Mouse (Mus musculus) limb, embryonic 15.5 days (tissue): ENCODE measurements around the gene Gm27029. TPM values are rescaled to one million over a fixed set of nuclear protein-coding genes. Genes with fewer than 3 reads are reported as not detected.
"Not testable (repeated sequence)": the region's sequence is repeated elsewhere in the genome, so short reads cannot be mapped to it uniquely, and the experiment has no call there.

Experiments
- ATAC-seq: fragments of 200-750 bp; cut with Nextera tagmentation; 2 replicates; pipeline ENCODE4 v1.8.0; 2017; ENCODE audit warnings: low read depth, moderate TSS enrichment; ENCODE audit not compliant: insufficient number of reproducible peaks, low FRiP score, low TSS enrichment
- H3K27ac ChIP-seq: fragments of 300-500 bp; sonication (generic); 2 replicates; pipeline ENCODE4 v1.5.1; 2015; ENCODE audit warnings: moderate library complexity, mild to moderate bottlenecking, inconsistent platforms
- H3K27me3 ChIP-seq: fragments of 300-500 bp; sonication (generic); 2 replicates; pipeline ENCODE4 v1.6.1; 2015; ENCODE audit warnings: inconsistent platforms
- H3K36me3 ChIP-seq: fragments of 300-500 bp; sonication (generic); 2 replicates; pipeline ENCODE4 v1.6.1; 2015; ENCODE audit warnings: inconsistent platforms
- H3K4me1 ChIP-seq: fragments of 300-500 bp; sonication (generic); 2 replicates; pipeline ENCODE4 v1.6.1; 2015; ENCODE audit warnings: inconsistent platforms
- H3K4me2 ChIP-seq: fragments of 300-500 bp; sonication (generic); 2 replicates; pipeline ENCODE4 v1.6.1; 2015; ENCODE audit warnings: mild to moderate bottlenecking, inconsistent platforms
- H3K4me3 ChIP-seq: fragments of 300-500 bp; sonication (generic); 2 replicates; pipeline ENCODE4 v1.5.1; 2015; ENCODE audit warnings: mild to moderate bottlenecking, inconsistent platforms
- H3K9ac ChIP-seq: fragments of 300-500 bp; sonication (generic); 2 replicates; pipeline ENCODE4 v1.6.1; 2015; ENCODE audit warnings: inconsistent platforms
- H3K9me3 ChIP-seq: fragments of 300-500 bp; sonication (generic); 2 replicates; pipeline ENCODE4 v1.6.1; 2016; ENCODE audit warnings: inconsistent platforms
- WGBS: fragments of 180-500 bp; shearing (Covaris S2); methylation state at CpG from one replicate; pipeline ENCODE4 v1.1.7; 2015; 5-methylcytosine and 5-hydroxymethylcytosine counted together
- polyA plus RNA-seq: library from polyadenylated mRNA; unstranded; fragments of >200 nt; fragmentation: Nextera tagmentation; extraction: Ambion mirVana; gene quantifications from 2 replicates; pipeline ENCODE4 v1.2.1, GENCODE M21; 2015

Gm27029 gene
- polyA plus RNA-seq, 1 experiment from 2014 or later = 11.8 TPM

- no peak overlapping the region for H3K9ac ChIP-seq
- H3K9me3 ChIP-seq = no peaks in the 10 kb centered on the region
- no peaks in the 10 kb centered on the region for H3K27me3 ChIP-seq
- H3K4me3 ChIP-seq = no peak overlapping the region
- H3K27ac ChIP-seq = no peak overlapping the region; the same call in 1 of the 2 replicates
- peaks cover 14% of the 10 kb centered on the region; the same call in 1 of the 2 replicates for H3K4me1 ChIP-seq
- peaks cover 32% of the 10 kb centered on the region for H3K36me3 ChIP-seq
- 57% methylated on average over 6 of the region's 6 CpGs for WGBS
- H3K4me2 ChIP-seq = no peak overlapping the region
- ATAC-seq = no peak
Observed at GRCm38 (mm10) chr11:101454702-101455101, 30.1 kb upstream of the Gm27029 start.

- no peaks in the 10 kb centered on the region for H3K27me3 ChIP-seq
- H3K9me3 ChIP-seq = no peaks in the 10 kb centered on the region
- ATAC-seq = no peak
- WGBS = 69% methylated on average over 10 of the region's 10 CpGs
- H3K36me3 ChIP-seq = peaks cover 10% of the 10 kb centered on the region
- H3K4me1 ChIP-seq = peaks cover 26% of the 10 kb centered on the region
- H3K27ac ChIP-seq = no peak overlapping the region
- no peak overlapping the region for H3K4me2 ChIP-seq
- H3K9ac ChIP-seq = no peak overlapping the region
- H3K4me3 ChIP-seq = no peak overlapping the region
Observed at GRCm38 (mm10) chr11:101452093-101452774, 27.6 kb upstream of the Gm27029 start.

GRCm38 (mm10) chr11:101451536-101451935 lies 26.9 kb upstream of the Gm27029 start:
- Histone ChIP-seq H3K27me3 (no peaks in the 10 kb centered on the region), H3K9me3 (no peaks in the 10 kb centered on the region), H3K4me2 (no peak overlapping the region), H3K36me3 (peaks cover 3% of the 10 kb centered on the region; the same call in 1 of the 2 replicates), H3K27ac (no peak overlapping the region), H3K4me1 (peaks cover 26% of the 10 kb centered on the region), H3K4me3 (no peak overlapping the region), H3K9ac (no peak overlapping the region)
- WGBS = 89% methylated on average over 10 of the region's 10 CpGs
- ATAC-seq = no peak

GRCm38 (mm10) chr11:101450394-101450793 lies 25.8 kb upstream of the Gm27029 start:
- Histone ChIP-seq H3K36me3 (peaks cover 6% of the 10 kb centered on the region), H3K9ac (no peak overlapping the region), H3K4me3 (no peak overlapping the region), H3K27ac (no peak overlapping the region), H3K4me2 (no peak overlapping the region), H3K9me3 (no peaks in the 10 kb centered on the region), H3K4me1 (peaks cover 24% of the 10 kb centered on the region), H3K27me3 (no peaks in the 10 kb centered on the region)
- 80% methylated on average over 3 of the region's 3 CpGs for WGBS
- no peak for ATAC-seq

GRCm38 (mm10) chr11:101449596-101449995 lies 25.0 kb upstream of the Gm27029 start:
- H3K4me3 ChIP-seq, ATAC-seq, H3K9me3 ChIP-seq, H3K9ac ChIP-seq, H3K27ac ChIP-seq, H3K4me2 ChIP-seq, H3K27me3 ChIP-seq: not testable (repeated sequence)
- Histone ChIP-seq H3K36me3 (peaks cover 14% of the 10 kb centered on the region), H3K4me1 (peaks cover 22% of the 10 kb centered on the region)
- WGBS = 89% methylated on average over 4 of the region's 4 CpGs

- Histone ChIP-seq H3K4me3 (peak overlapping the region; percentile 45), H3K36me3 (peaks cover 21% of the 10 kb centered on the region), H3K4me1 (peaks cover 25% of the 10 kb centered on the region), H3K27me3 (no peaks in the 10 kb centered on the region), H3K4me2 (peak overlapping the region; percentile 51), H3K27ac (peak overlapping the region; percentile 81), H3K9me3 (no peaks in the 10 kb centered on the region), H3K9ac (0 out of 2 replicates have a peak overlapping the region, but pooled peaks have one; percentile 55)
- WGBS = 88% methylated on average over 4 of the region's 4 CpGs
- ATAC-seq = no peak
Observed at GRCm38 (mm10) chr11:101448899-101449298, 24.3 kb upstream of the Gm27029 start.

GRCm38 (mm10) chr11:101448274-101448746 lies 23.7 kb upstream of the Gm27029 start, which contains the start of gene Ifi35:
Gene Ifi35 (plus strand): TSS chr11:101448407.
- H3K9ac ChIP-seq = peak within 1 kb of the TSS; percentile 55; the same call in 1 of the 2 replicates
- peak within 1 kb of the TSS; percentile 81 for H3K27ac ChIP-seq
- no peaks in the 10 kb centered on the region for H3K27me3 ChIP-seq
- ATAC-seq = peak; percentile 59
- peak within 1 kb of the TSS; percentile 51 for H3K4me2 ChIP-seq
- peak within 1 kb of the TSS; percentile 45 for H3K4me3 ChIP-seq
- WGBS = 10% methylated on average over 10 of the region's 10 CpGs
- H3K4me1 ChIP-seq = peaks cover 31% of the 10 kb centered on the region
- no peaks in the 10 kb centered on the region for H3K9me3 ChIP-seq
- peaks cover 27% of the 10 kb centered on the region for H3K36me3 ChIP-seq

- H3K4me2 ChIP-seq = peak overlapping the region; percentile 51; the same call in 1 of the 2 replicates
- H3K27ac ChIP-seq = peak overlapping the region; percentile 81
- no peaks in the 10 kb centered on the region for H3K9me3 ChIP-seq
- WGBS = 82% methylated on average over 5 of the region's 5 CpGs
- no peak overlapping the region for H3K9ac ChIP-seq
- H3K4me3 ChIP-seq = peak overlapping the region; percentile 45
- 0 out of 2 replicates have a peak, but pooled peaks have one; percentile 1 for ATAC-seq
- H3K4me1 ChIP-seq = peaks cover 36% of the 10 kb centered on the region
- no peaks in the 10 kb centered on the region for H3K27me3 ChIP-seq
- peaks cover 27% of the 10 kb centered on the region for H3K36me3 ChIP-seq
Observed at GRCm38 (mm10) chr11:101447786-101448185, 23.2 kb upstream of the Gm27029 start.

GRCm38 (mm10) chr11:101446860-101447259 lies 22.3 kb upstream of the Gm27029 start:
- H3K4me2 ChIP-seq, H3K27ac ChIP-seq, H3K9me3 ChIP-seq, ATAC-seq, H3K9ac ChIP-seq, H3K4me3 ChIP-seq, H3K27me3 ChIP-seq: not testable (repeated sequence)
- H3K4me1 ChIP-seq = peaks cover 36% of the 10 kb centered on the region
- WGBS = 87% methylated on average over 8 of the region's 8 CpGs
- H3K36me3 ChIP-seq = peaks cover 27% of the 10 kb centered on the region

GRCm38 (mm10) chr11:101446319-101446718 lies 21.7 kb upstream of the Gm27029 start:
- H3K4me2 ChIP-seq = no peak overlapping the region
- no peak overlapping the region for H3K27ac ChIP-seq
- ATAC-seq = no peak
- H3K4me3 ChIP-seq = no peak overlapping the region
- no peak overlapping the region for H3K9ac ChIP-seq
- H3K4me1 ChIP-seq = peaks cover 36% of the 10 kb centered on the region
- no peaks in the 10 kb centered on the region for H3K9me3 ChIP-seq
- peaks cover 27% of the 10 kb centered on the region for H3K36me3 ChIP-seq
- 92% methylated on average over 1 of the region's 1 CpGs for WGBS
- H3K27me3 ChIP-seq = no peaks in the 10 kb centered on the region

GRCm38 (mm10) chr11:101442760-101443159 lies 18.2 kb upstream of the Gm27029 start:
- no peak for ATAC-seq
- peak overlapping the region; percentile 76 for H3K4me3 ChIP-seq
- no peaks in the 10 kb centered on the region for H3K9me3 ChIP-seq
- H3K4me1 ChIP-seq = peaks cover 21% of the 10 kb centered on the region
- H3K9ac ChIP-seq = peak overlapping the region; percentile 84
- H3K4me2 ChIP-seq = peak overlapping the region; percentile 67
- WGBS = 1% methylated on average over 14 of the region's 14 CpGs
- H3K36me3 ChIP-seq = peaks cover 27% of the 10 kb centered on the region
- H3K27ac ChIP-seq = peak overlapping the region; percentile 91
- H3K27me3 ChIP-seq = no peaks in the 10 kb centered on the region

GRCm38 (mm10) chr11:101442127-101442693 lies 17.6 kb upstream of the Gm27029 start, which contains the start of gene Rpl27:
Gene Rpl27 (plus strand): TSS chr11:101442298.
- ATAC-seq = peak; percentile 98
- Histone ChIP-seq H3K4me2 (peak within 1 kb of the TSS; percentile 67), H3K4me1 (peaks cover 20% of the 10 kb centered on the region), H3K27me3 (no peaks in the 10 kb centered on the region), H3K36me3 (peaks cover 27% of the 10 kb centered on the region), H3K4me3 (peak within 1 kb of the TSS; percentile 76), H3K9ac (peak within 1 kb of the TSS; percentile 84), H3K9me3 (no peaks in the 10 kb centered on the region), H3K27ac (peak within 1 kb of the TSS; percentile 91)
- WGBS = under 1% methylated on average over 42 of the region's 42 CpGs
